Mouse (Mus musculus) neural tube, embryonic 11.5 days (tissue): ENCODE data around the gene Tent5c. TPM values are rescaled to one million over a fixed set of nuclear protein-coding genes. Genes with fewer than 3 reads are reported as not detected.

Experiments used
- ATAC-seq: fragments of 200-750 bp; cut with Nextera tagmentation; 2 replicates; pipeline ENCODE4 v1.8.0; 2017; ENCODE audit warnings: moderate number of reproducible peaks, mild to moderate bottlenecking, moderate TSS enrichment, moderate library complexity; ENCODE audit not compliant: insufficient read depth, low FRiP score, low TSS enrichment
- DNase-seq: peaks from one replicate; pipeline ENCODE4 v3.0.0-alpha.2; 2015; ENCODE audit warnings: low spot score
- H3K27ac ChIP-seq: fragments of 300-500 bp; sonication (generic); 2 replicates; pipeline ENCODE4 v1.5.1; 2014; ENCODE audit warnings: low read depth, mild to moderate bottlenecking, low read length
- H3K27me3 ChIP-seq: fragments of 300-500 bp; sonication (generic); 2 replicates; pipeline ENCODE4 v1.6.1; 2014; ENCODE audit warnings: mild to moderate bottlenecking, low read length, mixed read lengths; ENCODE audit not compliant: control insufficient read depth, insufficient read depth
- H3K36me3 ChIP-seq: fragments of 300-500 bp; sonication (generic); 2 replicates; pipeline ENCODE4 v1.6.1; 2014; ENCODE audit warnings: mild to moderate bottlenecking, low read length, moderate library complexity, mixed read lengths; ENCODE audit not compliant: control insufficient read depth, insufficient read depth
- H3K4me1 ChIP-seq: fragments of 300-500 bp; sonication (generic); 2 replicates; pipeline ENCODE4 v1.6.1; 2014; ENCODE audit warnings: low read length, mixed read lengths; ENCODE audit not compliant: control insufficient read depth, insufficient read depth
- H3K4me2 ChIP-seq: fragments of 300-500 bp; sonication (generic); 2 replicates; pipeline ENCODE4 v1.6.1; 2014; ENCODE audit warnings: low read depth, mild to moderate bottlenecking, moderate library complexity
- H3K4me3 ChIP-seq: fragments of 300-500 bp; sonication (generic); 2 replicates; pipeline ENCODE4 v1.5.1; 2014; ENCODE audit warnings: low read depth, low read length
- H3K9ac ChIP-seq: fragments of 300-500 bp; sonication (generic); 2 replicates; pipeline ENCODE4 v1.6.1; 2014; ENCODE audit warnings: mild to moderate bottlenecking, low read length
- H3K9me3 ChIP-seq: fragments of 300-500 bp; sonication (generic); 2 replicates; pipeline ENCODE4 v1.6.1; 2016; ENCODE audit warnings: low read length; ENCODE audit not compliant: control insufficient read depth
- WGBS: fragments of 180-500 bp; shearing (Covaris S2); extraction: QIAGEN DNeasy Blood & Tissue Kit; methylation state at CpG from one replicate; pipeline ENCODE4 v1.1.7; 2014; 5-methylcytosine and 5-hydroxymethylcytosine counted together
- polyA plus RNA-seq: library from polyadenylated mRNA; unstranded; fragments of >200 nt; fragmentation: Nextera tagmentation; extraction: Ambion mirVana; gene quantifications from 2 replicates; pipeline ENCODE4 v1.2.1, GENCODE M21; 2014

The Tent5c gene
- polyA plus RNA-seq, 1 experiment from 2014 or later: 3.0 TPM

DNA sequence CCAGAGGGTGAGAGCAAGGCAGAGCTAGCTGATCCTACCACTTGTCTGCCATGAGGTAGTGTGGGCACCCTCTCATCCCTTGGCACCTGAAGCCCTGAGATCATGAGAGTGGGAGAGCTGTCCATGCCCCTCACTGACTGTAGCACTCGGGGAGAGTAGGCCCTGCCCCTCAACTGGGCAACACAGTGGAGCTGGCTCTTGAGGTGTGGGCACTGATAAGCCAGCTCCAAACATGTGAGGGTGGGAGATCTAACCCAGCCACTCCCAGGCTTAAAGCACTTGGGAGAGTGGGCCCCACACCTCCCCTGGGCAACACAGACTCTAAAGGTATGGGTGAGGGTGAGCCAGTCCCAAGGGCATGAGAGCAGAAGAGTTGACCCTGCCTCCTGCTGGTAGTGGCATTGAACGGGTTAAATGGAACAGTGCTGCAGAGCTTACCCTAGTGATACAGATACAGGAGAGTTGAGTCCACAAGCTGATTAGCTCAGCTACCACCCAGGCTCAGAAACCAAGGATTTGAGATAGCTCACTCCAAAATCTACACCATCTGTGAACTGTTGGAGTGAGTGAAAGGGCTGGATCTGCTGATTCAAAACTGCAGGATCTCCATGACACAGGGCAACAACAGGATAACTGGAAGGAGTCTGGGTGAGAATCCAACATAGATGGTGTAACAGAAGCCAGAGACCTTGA, 80.6 kb downstream of the Tent5c start:
- ATAC-seq (no peak), DNase-seq (no peak)
- Histone ChIP-seq H3K4me2 (no peak overlapping the region), H3K27me3 (no peaks in the 10 kb centered on the region), H3K4me3 (no peak overlapping the region), H3K4me1 (no peaks in the 10 kb centered on the region), H3K9ac (no peak overlapping the region), H3K36me3 (no peaks in the 10 kb centered on the region), H3K27ac (no peak overlapping the region), H3K9me3 (no peaks in the 10 kb centered on the region)
- WGBS: 91% methylated on average over 2 of the region's 2 CpGs

DNA sequence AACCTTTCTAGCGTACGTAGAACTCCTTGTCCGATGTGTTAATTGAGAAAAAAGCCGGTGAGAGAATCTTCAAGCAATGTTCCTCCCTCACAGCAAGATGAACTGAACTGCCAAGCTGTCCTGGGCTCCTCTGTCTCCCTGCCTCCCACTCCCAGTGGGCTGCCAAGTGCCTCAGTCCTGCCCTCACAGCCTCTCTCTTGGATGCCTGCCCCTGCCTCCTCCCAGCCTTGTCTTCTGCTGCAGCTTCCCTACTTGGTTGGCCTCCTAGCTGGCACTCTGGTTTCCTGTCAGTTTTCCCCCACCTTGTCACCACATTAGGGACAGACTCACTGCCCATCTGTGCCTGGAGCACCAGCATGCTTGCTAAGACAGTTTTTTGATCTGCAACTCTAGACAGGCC, 86.5 kb downstream of the Tent5c start:
- H3K4me1 ChIP-seq: no peaks in the 10 kb centered on the region
- H3K4me2 ChIP-seq: no peak overlapping the region
- WGBS: 89% methylated on average over 4 of the region's 4 CpGs
- ATAC-seq (no peak), DNase-seq (no peak)
- H3K9me3 ChIP-seq: no peaks in the 10 kb centered on the region
- H3K9ac ChIP-seq: no peak overlapping the region
- H3K4me3 ChIP-seq: no peak overlapping the region
- H3K36me3 ChIP-seq: no peaks in the 10 kb centered on the region
- no peak overlapping the region for H3K27ac ChIP-seq
- no peaks in the 10 kb centered on the region for H3K27me3 ChIP-seq

Other genes starting within 250 kb of the Tent5c start
- 57.8 and 65.8 TPM in 2 replicates for gene Man1a2, start 196.2 kb upstream of the Tent5c start, polyA plus RNA-seq